Mouse (Mus musculus) A20 (cell line): ENCODE results near the gene Foxj1.

ENCODE experiments used
- DNase-seq: peaks from one replicate; pipeline ENCODE4 v3.0.0-alpha.2; 2011; ENCODE audit warnings: low read depth, low spot score

Foxj1 gene

DNA sequence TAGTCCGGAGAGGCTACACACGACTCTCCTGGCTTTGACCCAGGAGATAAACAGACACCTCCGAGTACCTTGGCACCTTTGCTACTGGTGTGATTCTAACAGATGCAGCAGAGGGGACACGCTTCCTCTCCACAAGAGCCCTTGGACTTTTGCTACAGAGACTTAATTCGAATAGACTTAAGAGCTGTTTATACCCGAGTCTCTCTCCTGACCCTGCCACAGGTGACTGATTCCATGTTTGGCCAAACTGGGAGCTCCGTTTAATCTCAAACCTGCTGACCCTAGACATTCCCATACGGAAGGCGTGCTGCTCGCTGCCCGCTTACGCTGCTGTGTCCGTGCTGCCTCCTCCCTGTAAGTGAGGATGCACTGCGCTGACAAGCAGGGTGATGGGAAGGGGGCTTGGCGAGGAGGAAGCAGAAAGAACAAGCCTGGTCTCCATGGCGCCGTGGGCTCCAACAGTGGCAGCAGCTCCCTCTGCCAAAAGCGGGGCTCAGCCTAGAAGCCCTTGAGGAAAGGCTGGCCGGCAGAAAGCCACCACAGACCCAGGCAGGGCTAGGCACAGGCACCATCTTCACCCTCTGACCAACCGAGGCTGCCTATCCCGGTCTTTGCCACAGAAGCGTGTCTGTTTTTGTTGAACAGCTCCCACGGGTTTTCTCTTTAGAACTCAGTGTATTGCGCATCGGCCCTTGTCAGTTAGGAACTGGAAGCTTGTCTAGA lies 7.0 kb upstream of the Foxj1 start:
- DNase-seq = no peak

DNA sequence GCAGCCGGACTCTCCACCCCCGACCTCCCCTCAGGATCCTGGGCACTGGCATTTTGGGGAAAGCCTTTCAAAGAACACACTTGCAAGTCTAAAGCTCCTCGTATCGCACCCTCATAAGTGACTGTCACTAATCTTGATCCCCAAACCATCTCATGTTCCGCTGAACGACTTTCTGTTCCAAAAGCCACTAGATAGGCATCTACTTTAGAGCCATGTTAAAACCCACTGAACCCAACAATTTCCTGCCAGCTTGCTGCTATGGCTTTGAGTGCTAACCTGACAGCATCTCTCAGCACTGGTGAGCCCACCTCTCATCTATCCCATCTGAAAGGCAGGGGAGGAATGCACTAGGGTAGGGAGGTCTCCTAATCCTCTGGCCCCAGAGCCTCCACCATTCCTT lies 2.3 kb upstream of the Foxj1 start:
- no peak for DNase-seq

DNA sequence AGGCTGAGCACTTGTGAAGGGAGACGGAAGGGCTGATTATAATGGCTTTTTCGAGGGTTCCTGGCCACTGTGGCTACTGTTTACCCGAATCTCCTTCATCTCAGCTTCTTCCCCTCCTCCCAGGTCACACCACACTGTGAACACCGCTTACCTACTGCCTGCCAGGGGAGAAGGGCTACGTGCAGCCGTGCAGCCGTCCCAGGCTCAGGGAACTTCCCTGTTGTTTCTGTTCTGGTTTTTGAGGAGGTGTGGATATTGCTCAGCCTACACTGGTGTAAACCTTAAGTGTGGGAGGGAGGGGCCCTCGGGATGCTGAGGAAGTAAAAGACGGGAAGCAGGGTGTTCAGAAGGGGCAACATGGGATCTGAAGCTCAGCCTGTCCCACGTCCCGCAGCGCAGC lies 1.8 kb upstream of the Foxj1 start:
- DNase-seq = peak; percentile 43

DNA sequence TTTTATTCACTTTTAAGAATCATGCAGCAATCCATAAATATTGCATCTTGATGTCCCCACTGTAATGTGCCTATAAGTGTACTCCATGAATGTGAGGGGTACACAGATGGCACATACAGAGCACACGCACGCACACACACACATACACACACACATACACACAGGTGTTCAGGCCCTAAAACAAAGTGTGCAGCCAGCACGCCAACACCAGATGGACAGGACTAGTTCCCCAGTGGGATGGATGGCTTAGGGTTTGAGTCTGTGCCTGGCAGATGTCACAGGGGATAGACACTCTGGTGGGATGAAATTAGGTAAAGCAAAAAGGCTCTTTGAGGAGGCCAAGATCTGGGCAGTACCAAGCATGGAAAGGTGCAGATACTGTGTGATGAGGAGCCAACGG lies 1.2 kb upstream of the Foxj1 start:
- peak; percentile 43 for DNase-seq

DNA sequence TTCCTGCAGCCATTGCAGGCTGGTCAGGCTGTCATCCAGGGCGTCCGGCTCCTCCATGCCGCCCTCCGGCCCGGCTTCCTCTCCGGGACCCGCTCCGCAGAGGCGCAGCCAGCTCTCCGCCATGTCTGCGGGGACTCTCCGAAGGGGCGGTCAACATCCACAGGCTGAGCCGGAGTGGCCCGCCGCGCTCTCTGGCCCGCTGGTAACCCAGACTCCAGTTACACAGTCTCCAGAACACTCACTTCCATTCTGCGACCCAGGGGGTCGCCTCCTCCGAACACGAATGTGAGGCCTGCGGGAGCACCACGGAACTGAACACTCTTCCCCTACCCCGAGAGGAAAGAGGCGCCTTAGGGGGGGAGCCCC lies 799 bp downstream of the Foxj1 start:
- DNase-seq = no peak

DNA sequence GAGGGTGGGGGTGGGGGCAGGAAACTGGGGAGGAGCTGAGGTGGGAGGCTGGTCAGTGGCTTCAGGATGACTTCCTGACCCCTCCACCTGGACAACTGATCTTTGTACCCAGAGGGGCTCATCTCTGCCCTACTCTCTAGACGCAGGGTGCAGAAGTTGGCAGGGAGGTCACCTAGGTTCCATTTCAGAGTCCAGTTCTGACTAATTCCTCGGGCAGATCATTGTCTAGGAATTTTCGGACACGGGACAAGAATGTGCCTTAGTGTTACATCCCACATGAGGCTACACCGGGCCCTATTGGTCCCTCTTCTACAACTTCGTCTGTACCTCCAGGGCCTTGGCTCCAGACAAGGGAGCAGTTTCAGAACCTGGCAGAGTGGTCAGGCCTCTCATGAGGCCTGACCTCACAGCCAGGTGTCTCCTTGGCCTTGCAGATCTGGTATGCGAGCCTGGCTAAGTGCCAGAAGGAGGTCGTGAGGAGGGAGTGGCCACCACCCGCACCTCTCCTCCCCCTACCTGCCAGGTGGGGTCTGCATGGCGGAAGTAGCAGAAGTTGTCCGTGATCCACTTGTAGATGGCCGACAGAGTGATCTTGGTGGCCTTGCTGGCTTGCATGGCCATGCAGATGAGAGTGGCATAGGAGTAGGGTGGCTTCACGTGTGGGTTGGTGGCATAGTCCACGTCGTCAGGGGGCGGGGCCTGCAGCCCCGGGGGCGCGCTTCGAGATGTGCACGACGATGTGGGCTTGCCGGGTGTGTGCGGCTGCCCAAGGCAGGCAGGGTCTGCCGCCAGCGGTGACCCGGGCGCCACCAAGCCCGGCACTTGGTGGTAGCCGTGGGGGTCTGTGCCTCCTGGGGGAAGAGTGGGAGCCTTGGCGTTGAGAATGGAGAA lies 1.4 kb downstream of the Foxj1 start:
- no peak for DNase-seq

DNA sequence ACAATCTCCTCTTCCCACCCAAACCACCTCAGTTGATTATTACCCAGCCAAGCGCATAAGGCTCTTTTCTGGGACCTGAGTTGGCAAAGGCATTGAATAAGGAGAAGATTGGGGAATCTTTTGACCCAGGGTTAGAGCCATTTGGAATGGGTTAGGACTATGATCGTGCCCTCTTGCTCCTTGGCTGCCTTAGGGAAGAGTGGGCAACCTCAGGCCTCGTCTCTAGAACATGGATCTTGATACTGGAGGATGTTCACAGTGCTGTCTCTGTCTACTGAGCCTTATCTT lies 2.3 kb downstream of the Foxj1 start:
- DNase-seq = no peak

DNA sequence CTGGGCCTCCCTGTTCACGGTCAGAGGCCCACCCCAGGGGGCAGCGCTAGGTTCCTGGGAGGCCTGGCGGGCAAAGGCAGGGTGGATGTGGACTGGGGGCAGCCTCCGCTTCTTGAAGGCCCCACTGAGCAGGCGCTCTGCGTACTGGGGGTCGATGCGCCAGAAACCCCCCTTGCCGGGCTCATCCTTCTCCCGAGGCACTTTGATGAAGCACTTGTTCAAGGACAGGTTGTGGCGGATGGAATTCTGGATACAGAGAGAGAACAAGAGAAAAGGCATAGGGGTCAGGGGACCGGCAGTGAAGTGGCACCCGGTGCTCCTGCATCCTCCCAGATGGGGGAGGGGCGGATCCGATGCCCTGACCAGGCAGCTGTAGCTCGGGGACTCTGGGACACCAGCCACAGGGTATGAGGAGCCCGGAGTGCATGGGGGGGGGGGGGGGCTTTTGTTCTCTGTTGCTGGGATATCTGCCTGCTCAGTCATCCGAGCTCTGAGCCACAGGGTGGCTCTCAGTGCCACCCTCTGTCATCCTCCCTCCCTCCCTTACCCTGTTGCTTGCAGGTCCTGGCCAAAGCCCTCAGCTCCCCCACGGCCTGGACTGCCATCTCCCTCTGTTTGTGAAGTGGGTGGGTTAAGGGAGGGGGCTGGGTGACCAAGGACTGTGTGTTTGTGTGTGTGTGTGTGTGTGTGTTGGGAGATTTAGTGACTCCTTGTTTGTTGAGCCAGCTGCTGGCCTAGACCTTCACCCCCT lies 2.8 kb downstream of the Foxj1 start:
- DNase-seq = no peak

DNA sequence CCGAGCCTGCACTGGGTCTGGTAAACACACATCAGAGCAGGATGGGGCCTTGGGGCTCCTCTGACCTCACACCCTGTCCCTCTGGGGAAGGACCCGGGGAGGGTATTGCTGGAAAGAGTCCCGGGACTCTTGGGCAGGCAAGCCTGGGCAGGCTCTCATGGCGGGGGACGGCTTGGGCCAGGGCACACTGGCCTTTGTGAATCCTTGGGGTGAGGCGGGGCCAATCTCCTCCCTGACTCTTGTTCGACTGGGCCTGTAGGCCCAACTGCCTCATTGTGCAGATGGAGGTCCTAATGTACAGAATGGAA lies 5.0 kb downstream of the Foxj1 start:
- no peak for DNase-seq

DNA sequence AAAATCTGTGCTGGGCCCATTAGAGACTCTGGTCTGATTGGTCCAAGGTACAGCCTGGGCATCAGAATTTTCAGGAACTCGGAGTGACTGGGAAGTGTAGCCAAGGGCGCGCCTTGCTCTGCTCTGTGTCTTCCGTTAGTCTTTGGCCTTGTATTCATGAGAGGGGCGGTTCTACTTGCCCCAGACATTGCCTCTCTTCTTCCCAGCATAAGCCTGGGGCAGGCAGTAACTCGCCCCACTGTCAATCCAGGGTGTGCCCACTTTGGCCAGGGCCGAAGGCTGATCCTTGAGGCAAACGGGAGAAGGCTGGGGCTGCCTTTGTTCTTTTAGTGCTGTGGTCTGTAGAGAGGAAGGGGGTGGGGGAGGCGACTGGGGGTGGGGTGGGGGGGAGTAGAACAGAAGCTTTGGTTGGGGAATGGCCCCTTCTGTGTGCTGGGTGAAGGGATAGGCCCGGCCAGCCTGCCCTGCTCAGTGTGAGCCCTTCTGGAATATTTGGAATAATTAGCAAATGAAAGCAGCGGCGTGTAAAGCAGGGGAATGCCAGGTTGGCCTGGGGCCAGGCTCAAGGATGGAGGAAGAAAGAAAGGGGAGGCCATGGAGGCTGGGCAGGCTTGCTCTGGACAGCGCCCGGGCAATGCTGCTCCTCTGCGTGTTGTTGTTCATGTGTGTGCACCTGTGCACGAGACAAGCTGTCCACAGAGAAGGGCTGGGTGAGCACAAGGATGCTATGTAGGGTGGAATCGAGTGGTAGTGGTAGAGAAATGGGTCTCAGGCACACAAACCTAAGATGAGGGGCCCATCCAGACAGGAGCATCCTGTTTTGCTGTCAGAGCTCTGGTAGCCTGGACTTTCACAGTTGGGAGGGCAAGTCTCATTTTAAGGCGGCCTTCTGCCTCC lies 5.6 kb downstream of the Foxj1 start:
- DNase-seq = no peak

DNA sequence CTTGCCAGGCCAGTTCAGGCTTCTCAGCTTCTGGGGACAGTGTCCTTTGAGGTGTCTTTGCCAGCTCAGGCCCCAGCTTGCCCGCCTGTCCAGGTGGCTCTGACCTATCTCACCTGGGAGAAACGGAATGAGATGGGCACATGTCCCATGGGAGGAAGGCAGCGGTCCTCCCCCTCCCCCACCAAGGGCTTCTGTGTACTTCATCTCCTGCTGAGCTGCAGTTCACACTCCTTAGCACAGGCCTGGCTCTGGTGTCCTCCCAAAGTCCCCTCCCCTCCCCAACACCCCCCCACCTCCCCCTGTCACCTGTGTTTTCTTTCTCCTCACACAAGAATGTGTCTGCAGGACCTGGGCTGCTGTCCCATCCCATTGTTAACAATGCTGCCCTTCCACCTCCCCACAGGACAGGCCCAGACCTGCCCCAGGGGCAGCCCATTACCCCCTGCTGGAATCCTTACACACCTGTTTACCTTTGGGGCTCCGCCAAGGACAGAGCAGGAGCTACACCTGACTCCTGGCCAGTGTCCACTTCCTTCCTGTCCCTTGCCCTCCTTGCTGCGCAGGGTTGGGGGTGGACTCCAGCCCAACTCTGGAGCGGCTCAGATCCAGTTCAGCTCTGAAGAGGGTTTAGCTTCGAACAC lies 8.1 kb downstream of the Foxj1 start:
- no peak for DNase-seq

DNA sequence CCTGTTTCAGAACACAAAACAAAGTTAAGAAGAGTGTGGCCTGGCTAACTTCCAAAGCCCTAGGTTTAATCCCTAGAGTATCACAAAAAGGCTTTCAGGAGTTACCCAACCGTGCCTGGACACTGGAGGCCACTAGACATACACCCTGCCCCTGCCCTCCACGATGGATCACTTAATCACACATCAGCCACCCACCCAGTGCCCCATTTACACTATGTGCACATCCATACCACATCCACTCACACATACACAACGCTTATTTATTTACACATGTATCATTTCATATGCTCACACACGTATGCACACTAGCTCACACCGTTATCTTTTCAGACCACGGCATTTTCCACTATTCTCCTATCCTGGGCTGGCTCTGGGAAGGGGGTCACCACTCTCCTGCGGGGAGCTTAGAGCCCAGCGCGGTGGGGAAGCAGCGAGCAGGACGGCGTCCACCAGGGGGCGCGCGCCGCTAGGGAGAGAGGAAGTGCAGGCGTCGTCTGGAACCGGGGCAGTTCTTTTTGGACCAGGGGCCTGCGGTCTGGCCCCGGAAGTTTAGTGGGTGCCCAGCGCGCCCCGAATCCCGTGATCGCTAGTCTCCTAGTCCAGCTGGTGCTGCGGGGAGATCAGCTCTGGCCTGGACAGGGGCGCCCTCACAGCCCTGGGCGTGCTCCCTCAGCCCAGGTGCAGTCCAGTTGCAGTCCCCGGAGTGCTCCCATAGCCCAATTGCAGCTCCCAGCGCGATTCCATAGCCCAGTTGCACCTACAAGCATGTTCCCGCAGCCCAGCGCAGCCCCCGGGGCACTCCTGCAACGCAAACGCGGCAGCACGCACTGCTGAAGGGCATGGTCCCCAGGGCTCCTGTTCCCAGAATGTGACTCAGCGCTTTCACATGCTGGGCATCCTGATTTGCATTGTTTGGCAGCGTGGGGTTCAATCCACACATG lies 16.2 kb downstream of the Foxj1 start:
- peak; percentile 86 for DNase-seq

DNA sequence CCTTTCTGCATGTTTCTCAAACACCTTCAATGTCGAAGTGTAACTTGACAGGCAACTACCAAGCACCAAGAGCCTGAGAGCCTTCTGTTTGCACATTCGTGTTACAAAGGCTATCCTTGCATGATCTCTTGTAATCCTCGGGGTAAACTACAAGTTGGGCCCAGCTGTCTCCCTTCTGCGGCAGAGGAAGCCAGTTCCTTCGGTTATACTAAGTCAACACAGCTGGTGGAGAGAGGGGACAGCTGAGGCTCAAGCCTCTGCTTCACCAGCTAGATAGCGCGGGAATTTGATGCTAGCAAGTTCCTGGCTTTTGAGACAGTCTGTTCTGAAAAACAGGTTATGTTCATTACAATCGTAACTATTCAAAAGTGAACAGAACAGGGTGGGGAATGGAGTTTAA lies 22.8 kb downstream of the Foxj1 start:
- DNase-seq = no peak

DNA sequence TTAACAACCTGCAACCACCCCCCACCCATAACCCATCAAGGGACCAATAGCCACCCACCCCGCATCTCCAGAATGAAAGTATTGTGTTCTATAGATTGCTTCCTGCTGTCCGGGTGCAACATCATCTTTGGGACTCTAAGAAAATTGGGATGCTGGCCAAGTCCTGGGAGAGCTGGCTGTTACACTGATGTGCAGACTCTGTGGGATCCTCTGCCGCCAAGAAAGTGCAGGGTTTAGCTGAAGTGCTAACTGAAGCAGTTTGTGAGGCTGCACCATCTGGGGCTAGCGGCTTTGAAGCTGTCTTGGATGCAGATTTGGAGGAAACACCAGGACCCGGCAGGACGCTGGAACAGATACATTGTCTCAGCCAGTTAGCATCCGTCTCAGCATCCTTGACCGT lies 24.0 kb downstream of the Foxj1 start:
- no peak for DNase-seq

DNA sequence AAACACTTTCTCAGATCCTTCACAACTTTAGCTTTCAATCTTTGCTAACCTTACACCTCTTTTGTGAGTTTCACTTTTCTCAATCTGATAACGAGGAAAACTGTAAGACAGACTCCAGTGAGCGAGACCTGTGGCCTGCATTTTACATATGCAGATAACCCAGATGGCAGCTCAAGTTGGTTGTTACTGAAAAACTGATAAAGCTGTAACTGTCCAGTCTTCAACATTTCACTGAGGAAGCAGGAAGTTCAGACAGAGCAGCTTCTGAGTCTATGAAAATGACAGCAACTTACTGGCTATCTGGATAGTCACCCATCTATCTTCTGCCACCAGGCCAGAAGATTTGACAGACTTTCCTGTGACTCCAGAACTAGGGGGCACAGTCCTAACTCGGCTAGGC lies 25.6 kb downstream of the Foxj1 start:
- DNase-seq = peak; percentile 9

DNA sequence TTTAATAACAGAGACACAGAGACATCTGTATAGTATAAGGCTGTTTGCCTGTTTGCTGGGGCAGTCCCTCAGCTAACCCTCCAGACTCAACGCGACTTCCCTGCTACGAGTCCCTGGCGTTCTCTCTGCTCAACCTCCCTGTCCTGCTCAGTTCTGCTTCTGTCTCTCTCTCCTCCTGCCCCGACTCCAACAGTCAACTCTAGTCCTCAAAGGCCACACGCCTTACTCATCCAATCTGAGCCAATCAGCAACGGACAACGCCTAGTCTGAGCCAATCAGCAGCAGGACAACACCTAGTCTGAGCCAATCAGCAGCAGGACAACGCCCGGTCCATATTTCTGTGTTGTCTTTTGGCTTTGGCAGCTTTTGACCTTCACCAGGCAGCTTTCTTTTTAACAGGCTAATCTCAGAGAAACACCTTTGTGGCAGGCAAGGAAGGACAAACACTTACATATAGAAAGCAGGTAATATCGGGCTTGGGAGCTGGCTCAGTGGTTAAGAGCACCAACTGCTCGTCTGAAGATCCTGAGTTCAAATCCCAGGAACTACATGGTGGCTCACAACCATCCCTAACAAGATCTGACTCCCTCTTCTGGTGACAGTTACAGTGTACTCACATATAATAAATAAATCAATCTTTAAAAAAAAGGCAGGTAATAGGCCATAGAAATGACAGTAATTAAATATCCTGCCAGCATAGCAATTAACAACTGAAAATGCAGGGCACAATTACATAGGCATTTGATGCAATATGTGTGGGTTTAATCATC lies 27.3 kb downstream of the Foxj1 start:
- peak; percentile 33 for DNase-seq

DNA sequence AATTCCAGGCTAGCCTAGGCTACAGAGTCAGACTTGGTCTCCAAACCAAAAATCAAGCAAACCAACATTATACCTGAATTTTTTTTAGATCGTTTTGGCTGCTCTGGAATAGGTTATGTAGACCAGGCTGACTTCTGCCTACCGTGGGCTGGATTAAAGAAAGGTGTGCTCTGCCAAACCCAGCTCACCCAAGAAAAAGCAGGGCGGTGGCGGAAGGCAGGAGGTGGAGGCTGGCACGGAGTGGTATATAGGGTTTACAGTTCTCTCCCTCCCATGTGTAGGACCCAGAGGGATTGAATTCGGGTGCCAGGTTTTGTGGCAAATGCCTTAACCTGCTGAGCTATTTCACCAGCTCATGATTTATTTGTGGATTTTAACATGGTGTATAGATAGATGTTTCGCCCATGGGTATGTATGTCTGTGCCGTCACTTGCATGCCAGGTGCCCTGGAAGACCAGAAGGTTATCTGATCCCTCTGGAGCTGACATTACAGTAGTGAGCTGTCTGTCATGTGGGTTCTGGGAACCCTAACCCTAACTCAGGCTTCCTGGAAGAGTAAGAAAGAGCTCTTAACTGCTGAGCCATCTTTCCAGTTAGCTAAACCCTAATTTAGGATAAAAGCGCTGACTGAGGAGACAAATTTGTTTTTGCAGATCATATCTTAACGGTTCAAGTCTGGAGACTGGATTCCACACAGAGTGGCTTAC lies 28.0 kb downstream of the Foxj1 start, which contains the start of gene Exoc7:
Gene Exoc7 (minus strand): TSS at position 215 of the 707 bp plus-strand sequence.
- DNase-seq = no peak

DNA sequence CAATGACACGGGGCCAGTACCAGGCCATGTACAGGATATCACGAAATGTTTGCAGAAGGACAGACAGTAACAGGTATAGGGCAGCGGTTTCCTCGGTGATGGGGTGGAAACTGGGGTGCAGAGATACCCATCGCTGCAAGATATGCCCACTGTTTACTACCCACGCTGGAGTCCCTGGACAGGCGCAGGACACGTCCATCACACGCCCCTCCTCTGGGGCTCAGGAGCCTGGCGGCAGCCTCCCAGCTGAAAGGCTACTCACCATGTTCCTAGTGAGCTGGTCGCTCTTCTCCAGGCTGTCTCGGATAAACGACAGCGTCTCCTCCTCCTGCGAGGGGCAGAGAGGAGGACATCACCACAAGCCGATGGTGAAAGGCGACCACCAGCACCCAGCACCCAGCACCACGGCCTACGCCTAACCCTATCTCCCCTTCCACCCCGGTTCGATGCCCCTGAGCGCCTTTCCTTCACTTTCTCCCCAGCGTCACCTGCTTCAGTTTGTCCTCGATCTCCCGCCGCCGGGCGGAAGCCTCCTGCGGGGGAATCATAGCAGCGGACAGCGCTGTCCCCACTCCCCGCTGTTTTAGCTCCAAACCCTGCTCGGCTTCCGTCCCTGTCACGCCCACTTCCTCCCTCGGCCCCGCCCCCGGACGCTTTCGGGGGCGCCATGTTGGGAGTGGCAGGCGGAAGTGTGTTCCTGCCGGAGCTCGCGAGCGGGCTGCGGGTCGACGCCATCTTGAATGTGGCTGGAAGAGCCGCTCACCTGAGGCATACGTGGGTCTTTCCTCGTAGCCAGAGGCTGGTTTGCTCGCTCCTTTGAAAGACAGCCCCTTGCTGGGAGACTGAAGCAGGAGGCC lies 28.8 kb downstream of the Foxj1 start:
- DNase-seq = peak; percentile 97
